Mouse (Mus musculus) frontal cortex, postnatal 25 days (tissue): ENCODE results near the gene Sgce.

Experiments
- DNase-seq, 2 experiments: peaks; one replicate each; pipeline ENCODE4 v3.0.0; 2022; ENCODE audit warnings: low spot score in 2 of 2

The Sgce gene

GRCm38 (mm10) chr6:4647351-4647750 is 99.7 kb downstream of the Sgce start:
- no peak for DNase-seq

- DNase-seq, result no peak
Observed at GRCm38 (mm10) chr6:4642068-4642467, 104.9 kb downstream of the Sgce start.

- DNase-seq, result no peak
Observed at GRCm38 (mm10) chr6:4634804-4635203, 112.2 kb downstream of the Sgce start.

- no peak for DNase-seq
Observed at GRCm38 (mm10) chr6:4633189-4633588, 113.8 kb downstream of the Sgce start.

- no peak for DNase-seq
Observed at GRCm38 (mm10) chr6:4631464-4631863, 115.5 kb downstream of the Sgce start.
